Mouse (Mus musculus): ENCODE results near the gene Mpp2.
A peak's percentile ranks its signal among the peaks of the same experiment; 100 is the strongest.

Mpp2 gene

GRCm38 (mm10) chr11:102034887-102035286, 53.4 kb downstream of the Mpp2 start:
- DNase-seq, result no peak

GRCm38 (mm10) chr11:102033055-102033591, 55.2 kb downstream of the Mpp2 start:
- no peak for DNase-seq

GRCm38 (mm10) chr11:102031149-102031548, 57.2 kb downstream of the Mpp2 start:
- no peak for DNase-seq

- DNase-seq, result no peak
Observed at GRCm38 (mm10) chr11:102029966-102030365, 58.3 kb downstream of the Mpp2 start.

GRCm38 (mm10) chr11:102029304-102029703, 59.0 kb downstream of the Mpp2 start:
- DNase-seq, result no peak

GRCm38 (mm10) chr11:102028087-102028816, 60.1 kb downstream of the Mpp2 start, which contains the start of gene Mpp3:
Gene Mpp3 (minus strand): TSS chr11:102028461.
- no peak for DNase-seq

GRCm38 (mm10) chr11:102027361-102028017, 60.8 kb downstream of the Mpp2 start:
- no peak for DNase-seq

- peak; percentile 51 for DNase-seq
Observed at GRCm38 (mm10) chr11:102026694-102027360, 61.5 kb downstream of the Mpp2 start.

GRCm38 (mm10) chr11:102025991-102026660, 62.2 kb downstream of the Mpp2 start:
- no peak for DNase-seq

GRCm38 (mm10) chr11:102025354-102025753, 63.0 kb downstream of the Mpp2 start:
- DNase-seq, result no peak

GRCm38 (mm10) chr11:102024875-102025274, 63.4 kb downstream of the Mpp2 start:
- no peak for DNase-seq

GRCm38 (mm10) chr11:102024084-102024758, 64.1 kb downstream of the Mpp2 start:
- no peak for DNase-seq

- DNase-seq, result no peak
Observed at GRCm38 (mm10) chr11:102023406-102023805, 64.9 kb downstream of the Mpp2 start.

GRCm38 (mm10) chr11:102021196-102021595, 67.1 kb downstream of the Mpp2 start:
- no peak for DNase-seq

GRCm38 (mm10) chr11:102019736-102020135, 68.6 kb downstream of the Mpp2 start:
- no peak for DNase-seq

- no peak for DNase-seq
Observed at GRCm38 (mm10) chr11:102016136-102016535, 72.2 kb downstream of the Mpp2 start.

GRCm38 (mm10) chr11:102015472-102015871, 72.8 kb downstream of the Mpp2 start:
- DNase-seq, result no peak

GRCm38 (mm10) chr11:102013201-102013600, 75.1 kb downstream of the Mpp2 start:
- DNase-seq, result no peak

GRCm38 (mm10) chr11:102011510-102011909, 76.8 kb downstream of the Mpp2 start:
- DNase-seq, result no peak

- DNase-seq, result no peak
Observed at GRCm38 (mm10) chr11:102010140-102010539, 78.2 kb downstream of the Mpp2 start.

GRCm38 (mm10) chr11:102008954-102009637, 79.2 kb downstream of the Mpp2 start:
- DNase-seq, result no peak

- DNase-seq, result no peak
Observed at GRCm38 (mm10) chr11:102008372-102008771, 79.9 kb downstream of the Mpp2 start.
